Mouse (Mus musculus) spleen, postnatal 14 days (tissue): ENCODE results near the gene Wsb2.
"Not testable (repeated sequence)": the region's sequence is repeated elsewhere in the genome, so short reads cannot be mapped to it uniquely, and the experiment has no call there.

Source experiments
- DNase-seq, 2 experiments: peaks; one replicate each; pipeline ENCODE4 v3.0.0; 2021 to 2022; ENCODE audit warnings: low spot score in 2 of 2

The Wsb2 gene

GRCm38 (mm10) chr5:117356365-117357128, 557 bp upstream of the Wsb2 start:
- no peak for DNase-seq

- peak; percentile 16 to 17 for DNase-seq
Measured at GRCm38 (mm10) chr5:117357478-117358247, 559 bp downstream of the Wsb2 start.

- no peak for DNase-seq
Measured at GRCm38 (mm10) chr5:117358248-117358630, 1.1 kb downstream of the Wsb2 start.

GRCm38 (mm10) chr5:117358725-117359124, 1.6 kb downstream of the Wsb2 start:
- DNase-seq: peak; percentile 56 to 73

- no peak for DNase-seq
Measured at GRCm38 (mm10) chr5:117359497-117360227, 2.6 kb downstream of the Wsb2 start.

- no peak for DNase-seq
Measured at GRCm38 (mm10) chr5:117360228-117360515, 3.1 kb downstream of the Wsb2 start.

GRCm38 (mm10) chr5:117360631-117361541, 3.8 kb downstream of the Wsb2 start:
- no peak for DNase-seq

- no peak for DNase-seq
Measured at GRCm38 (mm10) chr5:117361590-117361989, 4.5 kb downstream of the Wsb2 start.

- DNase-seq: no peak
Measured at GRCm38 (mm10) chr5:117363066-117363782, 6.1 kb downstream of the Wsb2 start.

GRCm38 (mm10) chr5:117364821-117365220, 7.7 kb downstream of the Wsb2 start:
- DNase-seq: no peak

GRCm38 (mm10) chr5:117365904-117366561, 8.9 kb downstream of the Wsb2 start:
- no peak for DNase-seq

- no peak for DNase-seq
Measured at GRCm38 (mm10) chr5:117367206-117367605, 10.1 kb downstream of the Wsb2 start.

GRCm38 (mm10) chr5:117370592-117370991, 13.5 kb downstream of the Wsb2 start:
- DNase-seq: no peak

GRCm38 (mm10) chr5:117373418-117373817, 16.3 kb downstream of the Wsb2 start:
- DNase-seq: no peak

- no peak for DNase-seq
Measured at GRCm38 (mm10) chr5:117374372-117375049, 17.4 kb downstream of the Wsb2 start.

- DNase-seq: no peak
Measured at GRCm38 (mm10) chr5:117376331-117376761, 19.2 kb downstream of the Wsb2 start.

- not testable (repeated sequence) for DNase-seq
Measured at GRCm38 (mm10) chr5:117377731-117378130, 20.6 kb downstream of the Wsb2 start.

- DNase-seq: no peak
Measured at GRCm38 (mm10) chr5:117380199-117380598, 23.1 kb downstream of the Wsb2 start.

GRCm38 (mm10) chr5:117381785-117382184, 24.7 kb downstream of the Wsb2 start:
- DNase-seq: no peak

- DNase-seq: no peak
Measured at GRCm38 (mm10) chr5:117383198-117383597, 26.1 kb downstream of the Wsb2 start.
